Mouse (Mus musculus) embryo, embryonic 11.5 days (tissue): ENCODE data around the gene Slc12a9.
A peak's percentile ranks its signal among the peaks of the same experiment; 100 is the strongest.

Source experiments
- DNase-seq: peaks from one replicate; pipeline ENCODE4 v3.0.0-alpha.2; 2012; ENCODE audit warnings: low read depth, low spot score

The Slc12a9 gene

DNA sequence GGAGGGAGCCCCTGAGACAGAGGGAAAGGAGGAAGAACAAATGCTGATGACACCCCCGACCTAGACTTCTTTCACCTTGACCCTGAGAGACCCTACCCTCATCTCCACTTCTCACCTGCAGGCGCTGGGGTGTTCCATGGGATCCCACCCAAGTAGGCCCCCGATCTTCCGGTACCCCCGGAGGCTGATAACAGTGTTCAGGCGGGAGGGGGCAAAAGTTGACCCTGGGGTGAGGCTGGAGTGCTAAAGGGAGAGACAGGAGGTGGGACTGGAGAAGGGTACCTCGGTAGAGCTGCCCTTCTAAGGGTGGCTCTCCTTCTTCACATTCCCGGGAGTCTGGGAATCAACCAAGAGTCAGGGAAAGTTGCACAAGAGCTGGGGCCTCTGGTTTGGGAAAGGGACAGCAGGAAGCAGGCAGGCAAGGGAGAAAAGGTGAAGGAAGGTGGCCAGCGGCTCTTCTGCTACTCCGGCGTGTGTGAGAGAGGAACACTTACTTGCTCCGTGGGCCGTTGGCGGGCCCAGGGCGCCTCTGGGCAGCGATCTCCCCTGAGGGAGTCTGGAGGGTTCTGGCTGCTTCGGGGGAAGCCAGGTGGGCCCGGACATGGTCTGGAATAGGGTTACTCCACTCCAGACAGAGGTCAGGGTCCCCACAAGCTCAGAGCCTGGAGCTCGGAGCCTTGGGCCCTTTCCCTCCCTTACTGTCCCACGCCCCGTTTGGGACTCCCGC, 19.8 kb downstream of the Slc12a9 start:
- no peak for DNase-seq

DNA sequence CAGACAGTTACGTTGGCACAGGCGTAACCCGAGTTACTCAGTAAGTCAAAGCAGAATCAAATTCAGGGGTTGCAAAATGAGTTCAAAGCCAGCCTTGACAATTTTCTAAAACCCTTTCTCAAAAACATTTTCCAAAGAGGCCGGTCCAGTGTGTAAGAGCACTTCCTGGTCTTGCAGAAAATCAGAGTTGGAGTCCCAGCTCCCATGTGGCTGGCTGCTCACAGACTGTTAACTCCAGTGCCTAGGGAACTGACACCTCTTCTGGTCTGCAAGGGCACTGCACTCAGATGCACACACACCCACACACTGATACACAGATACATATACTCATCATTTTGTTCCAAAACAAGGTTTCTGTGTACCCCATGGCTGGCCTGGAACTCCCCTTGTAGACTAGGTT, 25.0 kb downstream of the Slc12a9 start:
- no peak for DNase-seq

GRCm38 (mm10) chr5:137307071-137307912, 26.1 kb downstream of the Slc12a9 start, which contains the start of gene Srrt:
TSS of gene Srrt (minus strand) at chr5:137307674.
- DNase-seq, result peak; percentile 91

DNA sequence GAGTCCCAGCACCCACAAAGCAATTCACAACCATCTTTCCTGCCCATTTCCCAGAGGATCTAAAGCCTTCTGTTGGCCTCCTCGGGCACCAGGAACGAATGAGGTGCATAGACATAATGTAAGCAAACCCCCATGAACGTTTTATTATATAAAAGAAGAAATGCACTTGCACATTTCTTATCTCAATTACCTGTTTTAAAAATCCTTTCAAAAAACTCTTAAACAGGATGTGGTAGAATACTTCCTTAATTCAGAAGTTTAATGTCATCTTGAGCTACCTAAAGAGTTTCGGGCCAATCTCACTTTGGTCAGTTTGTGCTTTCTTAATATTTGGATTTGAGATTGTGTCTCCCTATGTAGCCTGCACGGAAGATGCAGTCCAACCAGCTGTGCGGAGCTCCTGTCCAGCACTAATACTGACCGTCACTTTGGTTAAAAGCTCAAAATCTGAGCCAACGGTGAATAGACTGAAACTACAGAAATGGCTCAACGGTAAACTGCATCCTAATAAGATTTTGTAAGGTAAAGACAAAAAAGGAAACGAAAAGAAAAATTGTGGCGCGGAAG, 26.9 kb downstream of the Slc12a9 start:
- no peak for DNase-seq

DNA sequence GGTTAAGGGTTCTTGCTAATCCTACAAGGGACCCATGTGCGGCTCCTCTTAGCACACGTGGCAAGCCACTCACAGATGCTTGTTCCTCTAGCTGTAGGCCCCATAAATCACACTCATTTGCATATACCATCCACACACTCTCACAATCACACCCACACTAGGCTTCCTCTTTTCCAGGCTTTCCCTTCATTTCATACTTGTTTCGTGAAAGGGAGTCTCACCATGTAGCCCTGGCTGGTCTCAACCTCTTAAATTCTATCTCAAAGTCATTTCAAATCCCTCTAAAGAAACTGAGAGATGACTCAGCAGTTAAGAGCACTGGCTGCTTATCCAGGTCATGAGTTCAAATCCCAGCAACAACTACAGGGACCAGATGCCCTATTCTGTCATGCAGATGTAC, 27.6 kb downstream of the Slc12a9 start:
- no peak for DNase-seq

GRCm38 (mm10) chr5:137304816-137305215, 28.6 kb downstream of the Slc12a9 start:
- DNase-seq, result no peak

DNA sequence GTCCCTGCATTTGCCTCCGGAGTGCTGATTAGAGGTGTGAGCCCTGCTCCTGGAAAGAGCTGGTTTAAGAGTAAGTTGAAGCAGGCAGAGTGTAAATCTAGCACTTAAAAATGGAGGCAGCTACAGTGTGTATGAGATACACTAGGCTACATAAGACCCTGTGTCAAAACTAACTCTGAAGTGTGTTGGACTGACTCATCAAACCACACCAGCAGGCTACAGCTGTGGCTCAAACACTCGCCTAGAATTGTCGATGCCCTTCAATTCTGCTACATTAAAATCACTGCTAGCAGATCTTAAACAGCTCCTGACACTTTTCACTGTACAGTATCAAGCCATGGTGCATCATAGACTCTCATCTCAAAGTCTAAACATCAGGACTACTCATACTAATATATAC, 29.2 kb downstream of the Slc12a9 start:
- DNase-seq, result no peak

DNA sequence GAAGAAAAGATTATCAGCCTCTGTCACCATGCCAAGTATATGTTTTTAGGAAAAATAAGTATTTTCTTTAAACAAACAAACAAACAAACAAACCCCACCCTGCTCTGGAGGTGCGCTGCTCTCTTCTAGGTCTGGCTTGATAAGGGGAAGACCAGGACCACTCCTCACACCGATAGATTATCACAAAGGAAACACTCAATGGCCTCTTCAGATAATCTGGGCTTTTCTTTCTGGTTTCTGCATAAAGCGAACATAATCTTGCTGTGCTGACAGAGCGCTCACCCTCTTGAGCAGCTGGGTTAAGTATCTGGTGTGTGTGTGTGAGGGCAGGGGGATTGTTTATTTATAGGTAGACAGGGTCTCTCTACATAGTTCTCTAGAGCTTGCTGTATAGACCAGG, 29.8 kb downstream of the Slc12a9 start:
- DNase-seq, result no peak

- no peak for DNase-seq
These were observed 32.1 kb downstream of the Slc12a9 start for GRCm38 (mm10) chr5:137301253-137301652.

- DNase-seq, result no peak
These were observed 34.2 kb downstream of the Slc12a9 start for GRCm38 (mm10) chr5:137299240-137299639.

GRCm38 (mm10) chr5:137297126-137297525, 36.3 kb downstream of the Slc12a9 start:
- DNase-seq, result no peak

DNA sequence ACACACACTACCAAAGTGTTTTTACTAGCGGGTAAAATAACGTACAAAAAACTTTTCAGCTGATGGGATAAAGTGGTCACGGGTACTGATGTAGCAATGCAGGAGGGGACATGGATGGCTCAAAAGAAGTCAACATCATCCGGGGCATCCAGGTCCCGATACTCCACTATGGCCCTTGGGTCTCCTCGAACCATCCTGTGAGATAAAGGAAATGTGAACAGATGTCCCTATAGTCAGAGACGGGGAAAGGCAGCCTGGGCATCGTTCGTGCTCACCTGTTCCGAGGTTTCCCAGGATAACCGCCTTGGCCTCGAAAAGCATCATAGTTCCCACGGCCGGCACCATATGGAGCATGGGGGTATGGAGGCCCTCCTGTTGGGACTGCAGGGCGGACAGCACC, 37.7 kb downstream of the Slc12a9 start:
- DNase-seq, result no peak

- DNase-seq, result no peak
These were observed 38.1 kb downstream of the Slc12a9 start for GRCm38 (mm10) chr5:137295296-137295695.

- no peak for DNase-seq
These were observed 38.7 kb downstream of the Slc12a9 start for GRCm38 (mm10) chr5:137294744-137295093.

DNA sequence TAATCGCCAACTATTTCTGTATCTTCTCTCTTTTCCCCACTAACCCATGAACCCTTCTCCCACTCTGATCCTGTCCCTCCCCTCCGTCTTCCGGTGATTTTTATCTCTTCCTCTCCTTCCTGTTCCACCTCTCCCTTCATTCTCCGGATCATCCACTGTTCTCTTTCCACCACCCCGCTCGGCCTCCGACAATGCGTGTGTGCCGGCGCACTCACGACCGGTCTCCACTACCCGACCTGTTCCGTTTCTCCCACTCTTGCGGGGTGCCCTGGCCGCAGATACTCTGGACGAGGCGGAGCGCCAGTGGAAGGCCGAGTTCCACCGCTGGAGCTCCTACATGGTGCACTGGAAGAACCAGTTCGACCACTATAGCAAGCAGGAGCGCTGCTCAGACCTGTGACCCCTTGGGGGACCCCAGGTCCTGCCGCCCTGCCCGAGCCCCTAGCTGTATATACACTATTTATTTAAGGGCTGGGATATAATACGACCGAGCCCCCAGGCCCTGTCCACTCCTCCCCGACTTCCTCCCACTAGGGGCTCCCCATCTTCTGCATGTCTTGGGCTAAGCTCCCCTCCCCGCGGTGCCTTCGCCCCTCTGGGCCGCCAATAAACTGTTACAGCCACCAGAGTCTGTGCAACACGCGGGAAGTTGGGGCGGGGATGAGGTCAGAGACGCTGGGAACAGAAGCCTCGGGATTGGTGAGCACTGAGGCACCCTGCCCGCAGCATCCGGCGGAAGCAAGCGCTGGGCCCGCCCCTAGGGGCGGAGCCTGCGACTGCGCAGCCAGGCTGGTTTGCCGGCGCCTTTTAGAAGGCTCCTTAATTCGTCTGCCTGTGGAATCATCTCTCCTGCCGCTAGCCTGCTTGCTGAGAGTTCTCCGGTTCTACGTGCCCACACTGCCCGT, 39.3 kb downstream of the Slc12a9 start, which contains the start of gene Ufsp1:
Gene Ufsp1, plus strand, starts transcription at position 791 of the 905 bp plus-strand sequence.
- peak; percentile 92 for DNase-seq

GRCm38 (mm10) chr5:137293282-137293681, 40.1 kb downstream of the Slc12a9 start:
- no peak for DNase-seq

DNA sequence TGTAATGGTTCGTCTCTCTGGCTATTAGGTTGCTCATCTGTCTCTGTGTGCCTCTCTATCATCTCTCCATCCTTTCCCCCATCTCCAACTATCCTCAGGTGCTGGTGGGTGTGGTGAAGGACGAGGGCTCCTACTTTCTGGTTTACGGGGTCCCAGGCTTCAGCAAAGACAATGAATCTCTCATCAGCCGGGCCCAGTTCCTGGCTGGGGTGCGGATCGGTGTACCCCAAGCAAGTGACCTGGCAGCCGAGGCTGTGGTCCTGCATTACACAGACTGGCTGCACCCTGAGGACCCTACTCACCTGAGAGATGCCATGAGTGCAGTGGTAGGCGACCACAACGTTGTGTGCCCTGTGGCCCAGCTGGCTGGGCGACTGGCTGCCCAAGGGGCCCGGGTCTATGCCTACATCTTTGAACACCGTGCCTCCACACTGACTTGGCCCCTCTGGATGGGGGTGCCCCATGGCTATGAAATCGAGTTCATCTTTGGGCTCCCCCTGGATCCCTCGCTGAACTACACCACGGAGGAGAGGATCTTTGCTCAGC, 41.9 kb downstream of the Slc12a9 start:
- no peak for DNase-seq

- DNase-seq, result no peak
These were observed 42.7 kb downstream of the Slc12a9 start for GRCm38 (mm10) chr5:137290677-137291076.

GRCm38 (mm10) chr5:137289591-137290365, 43.6 kb downstream of the Slc12a9 start:
- no peak for DNase-seq

- no peak for DNase-seq
These were observed 44.4 kb downstream of the Slc12a9 start for GRCm38 (mm10) chr5:137288999-137289470.
